Mouse (Mus musculus) ovary, postnatal 10 days (tissue): ENCODE results near the gene Otud5.
A peak's percentile ranks its signal among the peaks of the same experiment; 100 is the strongest.
"Not testable (repeated sequence)": the region's sequence is repeated elsewhere in the genome, so short reads cannot be mapped to it uniquely, and the experiment has no call there.

Experiments used
- DNase-seq: peaks from one replicate; pipeline ENCODE4 v3.0.0; 2022; ENCODE audit warnings: low spot score

Gene Otud5

DNA sequence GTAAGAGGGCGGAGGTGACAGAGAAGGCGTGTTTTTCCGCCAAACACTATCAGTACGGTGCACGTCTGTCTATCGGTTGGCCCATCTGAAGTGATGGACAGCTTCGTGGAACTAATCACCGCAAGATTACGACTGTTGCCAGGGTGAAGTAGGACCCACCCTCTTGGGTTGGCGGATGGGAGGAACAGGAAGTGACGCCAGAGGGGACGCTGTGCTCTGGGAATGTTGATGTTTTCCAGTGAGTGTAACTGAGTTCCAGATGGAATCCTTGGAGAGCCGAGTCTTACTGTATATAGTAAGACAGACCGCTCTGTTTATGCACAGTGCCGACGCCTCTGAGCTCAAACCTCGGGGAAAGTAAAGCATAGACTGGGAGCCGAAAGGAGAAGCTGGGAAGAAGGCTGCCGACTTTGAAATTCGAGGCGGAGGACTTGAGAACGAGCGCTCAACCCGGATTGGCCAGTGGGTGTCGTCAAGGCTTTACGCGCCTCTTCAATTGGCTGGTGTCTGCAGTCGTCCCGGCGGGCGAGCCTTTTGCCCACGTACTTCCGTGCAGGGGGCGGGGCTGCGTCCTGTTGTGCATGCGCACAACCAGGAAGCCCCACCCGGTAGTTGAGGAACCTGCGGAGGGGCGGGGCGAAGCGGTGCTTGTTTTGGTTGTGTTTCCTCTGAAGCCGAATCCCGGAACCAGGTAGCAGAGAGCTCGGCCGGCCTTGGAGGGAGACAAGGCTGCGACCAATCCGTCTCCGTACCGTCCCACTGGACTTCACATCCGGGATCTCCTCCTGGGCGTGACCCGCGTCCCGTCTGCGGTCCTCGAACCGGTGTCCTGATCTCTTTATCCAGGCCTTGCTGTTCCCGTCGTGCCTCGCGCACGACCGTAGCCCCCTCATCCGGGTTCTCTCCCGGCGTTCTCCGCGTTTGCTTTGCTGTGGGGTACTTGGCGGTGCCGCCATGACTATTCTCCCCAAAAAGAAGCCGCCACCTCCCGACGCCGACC lies at the start of gene Otud5:
Otud5 (plus strand) TSS at position 202 of the 1,000 bp plus-strand sequence.
- DNase-seq, result peak; percentile 54

DNA sequence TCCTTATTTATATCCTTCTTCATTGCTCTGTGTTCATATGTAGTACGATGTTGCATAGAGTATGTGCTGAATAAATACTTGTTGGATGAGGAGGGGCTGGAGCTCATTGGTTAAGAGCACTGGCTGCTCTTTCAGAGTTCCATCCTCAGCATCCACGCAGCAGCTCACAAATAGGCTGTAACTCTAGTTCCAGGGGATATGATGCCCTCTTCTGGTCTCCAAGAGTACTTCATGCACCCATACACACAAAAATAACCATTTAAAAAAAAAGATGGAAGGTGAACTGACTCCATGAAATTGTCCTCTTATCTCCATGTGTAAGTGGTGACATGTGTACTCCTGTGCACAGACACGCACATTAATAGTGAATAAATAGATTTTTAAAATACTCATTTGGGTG lies 47.8 kb upstream of the Otud5 start:
- DNase-seq, result no peak

- DNase-seq, result no peak
These were observed 46.1 kb upstream of the Otud5 start for GRCm38 (mm10) chrX:7795016-7795415.

- no peak for DNase-seq
These were observed 43.8 kb upstream of the Otud5 start for GRCm38 (mm10) chrX:7797327-7797726.

GRCm38 (mm10) chrX:7802157-7802556 lies 39.0 kb upstream of the Otud5 start:
- DNase-seq, result not testable (repeated sequence)

GRCm38 (mm10) chrX:7815016-7815415 lies 26.1 kb upstream of the Otud5 start:
- not testable (repeated sequence) for DNase-seq

DNA sequence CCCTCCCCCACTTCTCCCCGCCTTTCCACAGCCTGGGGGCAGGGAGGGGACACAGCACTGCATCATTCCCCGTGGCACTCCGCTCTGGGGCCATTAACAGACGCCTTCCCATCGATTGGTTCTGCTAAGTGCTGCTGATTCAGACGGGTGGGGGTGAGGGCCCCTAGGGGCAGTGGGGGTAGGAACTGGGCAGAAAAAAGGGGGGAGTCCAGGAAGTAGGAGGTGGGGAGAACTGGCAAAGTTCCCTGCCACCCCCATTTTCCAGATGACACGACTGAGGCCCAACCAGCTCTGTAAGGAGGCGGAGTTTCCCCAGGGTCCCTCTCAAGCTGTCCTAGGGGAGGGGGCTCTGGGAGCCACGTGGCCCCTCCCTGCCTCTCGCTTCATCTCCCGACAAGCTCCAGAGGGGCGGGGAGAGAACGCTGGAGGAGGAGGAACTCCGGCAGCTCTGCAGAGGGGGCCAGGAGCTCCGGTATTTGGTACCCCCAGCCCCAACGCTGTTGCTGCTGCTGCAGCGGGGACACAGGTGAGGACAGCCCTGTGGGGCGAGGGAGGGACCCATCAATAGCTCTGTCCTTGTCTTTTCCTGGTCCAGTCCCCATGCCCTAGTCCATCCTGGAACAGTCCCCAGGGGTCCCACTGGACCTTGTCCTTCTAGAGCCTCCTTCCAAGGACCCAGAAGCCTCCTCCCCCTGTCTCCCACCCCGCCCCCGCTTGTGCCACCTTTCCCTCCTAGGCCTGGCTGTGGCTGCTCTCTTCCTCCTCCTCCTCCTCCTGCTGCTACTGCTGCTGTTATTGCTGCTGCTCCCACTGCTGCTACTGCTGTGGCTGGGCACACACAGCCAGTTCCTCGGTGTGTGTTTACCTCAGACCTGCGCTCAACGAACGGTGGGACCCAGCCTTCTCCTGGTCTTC lies 19.0 kb upstream of the Otud5 start, which contains the start of gene Kcnd1:
Kcnd1 (plus strand) TSS at position 425 of the 915 bp plus-strand sequence.
- no peak for DNase-seq

- DNase-seq, result no peak
These were observed 4.0 kb upstream of the Otud5 start for GRCm38 (mm10) chrX:7837146-7837545.

DNA sequence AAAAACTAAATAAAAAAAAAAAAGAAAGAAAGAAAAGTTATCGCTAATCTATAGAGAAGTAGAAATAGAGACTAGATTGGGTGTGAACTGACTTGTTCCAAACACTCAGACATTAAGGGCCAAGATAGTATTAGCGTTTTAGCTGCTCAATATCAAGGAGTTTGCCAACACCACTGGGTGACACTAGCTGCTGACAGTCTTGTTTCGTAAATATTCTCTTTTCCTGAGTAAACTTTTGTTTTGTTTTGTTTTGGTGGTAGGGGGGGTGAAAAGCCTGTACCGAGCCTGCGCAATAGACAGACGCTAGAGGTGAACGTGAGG lies 362 bp upstream of the Otud5 start:
- DNase-seq, result no peak

DNA sequence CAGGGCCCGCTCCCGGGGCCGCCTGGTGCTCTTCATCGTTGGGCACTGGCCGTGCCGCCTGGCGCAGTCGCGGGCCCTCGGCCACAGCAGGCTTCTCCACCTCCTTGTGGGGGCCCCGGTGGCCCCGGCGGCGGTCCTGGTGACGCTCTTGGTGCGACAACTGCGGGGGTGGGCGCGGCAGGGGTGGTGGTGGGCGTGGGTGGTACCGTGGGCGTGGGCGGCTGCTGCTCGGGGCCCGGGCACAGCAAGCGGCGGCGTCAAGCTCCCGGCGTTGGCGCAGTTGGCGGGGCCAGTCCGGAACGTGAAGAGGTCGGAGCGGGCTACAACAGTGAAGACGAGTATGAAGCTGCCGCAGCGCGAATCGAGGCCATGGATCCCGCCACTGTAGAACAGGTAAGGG lies 1.2 kb downstream of the Otud5 start:
- no peak for DNase-seq

- no peak for DNase-seq
These were observed 6.7 kb downstream of the Otud5 start for GRCm38 (mm10) chrX:7847845-7848244.

DNA sequence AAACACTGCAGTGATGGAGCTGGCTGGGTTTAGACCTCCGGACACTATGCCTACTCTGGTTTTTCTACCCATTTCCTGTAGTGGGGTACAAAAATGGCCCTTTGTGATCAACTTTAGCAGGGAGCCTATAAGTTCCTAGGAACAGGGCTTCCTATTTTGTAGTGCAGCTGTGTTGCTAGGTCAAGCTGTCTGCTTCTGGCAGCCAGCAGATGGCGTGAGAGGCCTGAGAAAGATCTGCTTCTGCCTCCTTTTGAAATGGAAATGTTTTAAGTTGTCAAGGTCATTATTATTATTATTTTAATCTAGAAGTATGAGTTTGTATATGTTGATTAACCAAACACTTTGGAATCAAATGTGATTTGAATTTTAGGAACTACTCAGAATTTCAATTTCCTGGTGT lies 13.4 kb downstream of the Otud5 start:
- no peak for DNase-seq

GRCm38 (mm10) chrX:7859191-7859753 lies 18.1 kb downstream of the Otud5 start:
- DNase-seq, result no peak

DNA sequence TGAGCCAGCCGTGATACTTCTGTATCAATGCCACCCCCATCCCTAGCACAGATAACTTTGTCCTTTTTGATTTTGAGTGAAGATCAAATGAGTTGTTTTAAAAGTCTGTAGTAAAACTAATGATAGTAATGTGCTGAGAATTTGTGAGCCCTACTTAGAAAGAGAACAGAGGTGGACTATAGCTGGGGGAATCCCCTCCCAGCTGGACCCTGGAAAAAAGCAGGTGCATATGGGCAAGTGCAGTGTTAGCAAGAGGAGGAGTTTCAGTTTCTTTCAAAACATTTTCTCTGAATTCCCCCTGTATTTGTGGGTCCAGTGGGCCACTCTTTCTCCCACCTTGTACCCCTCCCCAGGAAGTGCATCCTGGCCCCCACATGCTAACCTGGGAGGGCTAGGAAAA lies 22.0 kb downstream of the Otud5 start:
- no peak for DNase-seq

- no peak for DNase-seq
These were observed 23.4 kb downstream of the Otud5 start for GRCm38 (mm10) chrX:7864551-7864950.

DNA sequence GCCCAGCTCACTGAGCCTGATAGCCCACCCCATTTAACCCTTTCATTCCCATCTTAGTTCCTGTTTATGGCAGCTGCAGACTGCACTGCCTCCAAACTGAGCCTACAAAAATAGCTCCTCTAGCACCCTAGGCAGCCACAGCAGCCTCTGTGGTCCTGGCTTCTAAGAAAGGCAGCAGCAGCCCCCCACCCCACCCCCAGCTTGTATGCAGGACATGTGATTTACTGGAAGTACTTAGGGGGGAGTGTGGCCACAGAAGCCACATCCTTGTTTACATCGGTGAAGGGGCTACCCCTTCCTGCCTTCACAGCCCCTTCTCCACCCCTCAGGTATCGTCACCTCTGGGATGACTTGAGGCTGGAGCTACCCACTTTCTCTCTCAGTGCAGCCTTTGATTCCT lies 24.2 kb downstream of the Otud5 start:
- DNase-seq, result no peak

- no peak for DNase-seq
These were observed 24.6 kb downstream of the Otud5 start for GRCm38 (mm10) chrX:7865786-7866185.

DNA sequence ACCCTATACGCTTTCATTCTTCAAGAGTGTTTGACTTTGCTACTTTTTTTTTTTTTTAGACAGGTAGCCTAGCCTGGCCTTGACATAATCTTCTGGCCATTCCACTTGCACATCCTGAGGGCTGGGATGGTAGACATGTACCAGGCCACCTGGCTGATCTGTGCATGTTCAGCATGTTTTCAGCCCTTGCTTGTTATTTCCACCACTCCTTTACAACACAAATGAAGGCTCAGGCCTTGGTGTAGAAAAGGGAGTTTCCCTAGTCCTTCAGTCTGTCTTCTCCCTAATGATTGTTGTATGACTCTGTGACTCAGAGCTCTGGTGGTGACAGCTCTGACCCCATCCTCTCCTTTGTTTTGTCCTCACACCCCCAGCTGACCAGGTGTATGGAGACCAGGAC lies 26.0 kb downstream of the Otud5 start:
- no peak for DNase-seq

- no peak for DNase-seq
These were observed 27.3 kb downstream of the Otud5 start for GRCm38 (mm10) chrX:7868506-7868905.

DNA sequence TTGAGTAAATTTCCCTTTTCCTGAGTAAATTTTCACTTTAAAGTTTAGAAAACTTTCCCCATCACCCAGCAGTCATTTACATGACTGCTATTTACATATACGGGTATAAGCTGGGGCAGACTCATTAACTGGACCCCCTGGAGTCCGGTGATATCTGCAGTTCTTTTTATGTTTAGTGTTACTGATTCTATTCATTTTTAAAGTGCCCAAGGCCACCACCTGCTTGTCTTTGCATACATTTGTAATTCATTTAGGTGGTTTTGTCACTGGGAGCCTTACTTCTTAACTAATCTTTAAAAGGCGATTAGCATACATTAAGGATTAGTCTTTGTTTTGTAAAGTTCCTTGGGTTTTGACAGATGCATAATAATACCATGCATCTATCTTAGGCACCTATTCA lies 28.7 kb downstream of the Otud5 start:
- no peak for DNase-seq

DNA sequence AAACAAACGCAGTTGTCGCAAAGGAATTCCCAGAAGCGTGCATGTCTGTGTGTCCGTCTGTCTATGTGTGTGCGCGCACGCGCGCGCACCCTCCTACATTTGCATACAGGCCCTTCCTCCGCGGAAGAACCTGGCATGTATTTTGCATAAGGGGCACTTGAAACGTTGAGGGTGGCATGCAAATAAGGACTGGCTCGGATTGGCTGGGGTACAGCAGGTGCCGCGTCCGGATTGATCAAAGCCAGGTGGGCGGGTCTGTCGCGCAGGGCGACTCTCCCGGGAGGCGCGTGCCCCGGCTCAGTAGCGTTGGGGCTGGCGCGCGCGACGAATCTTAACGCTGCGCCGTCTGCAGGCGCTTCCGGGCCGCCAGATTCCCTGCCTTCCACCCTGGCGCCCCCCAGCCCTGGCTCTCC lies 36.8 kb downstream of the Otud5 start, which contains the start of gene Pim2:
Pim2 (plus strand) TSS at position 256 of the 413 bp plus-strand sequence.
- no peak for DNase-seq

GRCm38 (mm10) chrX:7878495-7878894 lies 37.3 kb downstream of the Otud5 start:
- DNase-seq, result no peak
